Mouse (Mus musculus) heart, postnatal 10 days (tissue): ENCODE results near the gene Ophn1. TPM values are rescaled to one million over a fixed set of nuclear protein-coding genes. Genes with fewer than 3 reads are reported as not detected.

Experiments
- DNase-seq, 2 experiments: peaks; one replicate each; pipeline ENCODE4 v3.0.0; 2021
- intact Hi-C: fragments of 180-260 bp; cut with DNase I; formaldehyde crosslinking; loops from one replicate; pipeline ENCODE4 v1.15.1; 2025
- total RNA-seq, 2 experiments: library from RNA; stranded (reverse); gene quantifications; 2 replicates each; pipeline ENCODE4 v1.2.3; 2021

Ophn1 gene
- 10 to 100 TPM; 10.9 to 12.2 TPM for total RNA-seq

GRCm38 (mm10) chrX:98890406-98891116, at the start of gene Ophn1:
Ophn1 (minus strand) TSS chrX:98891025.
- DNase-seq, result peak; percentile 77 to 78
- intact Hi-C loops, result loop anchor here (2.0 to 10.0 kb wide), 3 partner anchors 48 to 190 kb away; no protein-coding TSS in a partner anchor

DNA sequence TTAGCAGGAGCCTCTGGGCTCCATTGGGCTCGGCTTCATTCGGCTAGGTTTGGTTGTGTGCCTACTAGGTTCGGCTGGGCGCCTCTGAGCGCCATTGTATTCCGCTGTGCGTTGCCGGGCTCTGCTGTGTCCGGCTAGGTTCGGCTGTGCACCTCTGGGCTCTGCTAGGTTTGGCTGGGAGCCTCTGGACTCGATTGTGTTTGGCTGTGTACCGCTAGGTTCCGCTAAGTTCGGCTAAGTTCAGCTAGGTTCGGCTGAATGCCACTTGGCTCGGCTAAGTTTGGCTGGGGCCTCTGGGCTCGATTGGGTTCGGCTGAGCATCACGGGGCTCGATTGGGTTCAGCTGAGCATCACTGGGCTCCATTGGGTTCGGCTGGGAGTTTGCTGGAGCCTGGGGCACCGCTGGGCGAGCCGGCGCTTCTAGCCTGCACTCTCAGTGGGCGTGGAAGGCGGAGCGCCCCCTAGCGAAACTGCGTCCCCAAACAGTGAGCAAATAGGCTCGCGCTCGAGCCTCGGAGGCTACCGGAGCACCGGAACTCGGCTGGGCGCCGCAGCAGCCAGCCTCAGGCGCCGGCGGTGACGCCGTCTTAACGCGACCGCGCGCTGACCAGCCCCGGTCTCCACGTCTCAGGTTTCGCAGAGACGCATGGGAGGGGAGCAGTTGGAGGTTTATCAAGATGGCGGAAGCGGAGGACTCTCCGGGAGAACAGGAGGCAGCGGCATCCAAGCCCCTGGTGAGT, 46.9 kb upstream of the Ophn1 start:
- intact Hi-C loops, result loop anchor here (2.0 to 5.0 kb wide), 3 partner anchors 19 to 235 kb away; partner anchors contain the start of gene Ophn1

GRCm38 (mm10) chrX:98936707-98937554, 46.1 kb upstream of the Ophn1 start:
- intact Hi-C loops, result loop anchor here (5.0 kb wide), 1 partner anchor 235 kb away; no protein-coding TSS in a partner anchor
- peak; percentile 95 to 96 for DNase-seq

More for the DNA sequence above, 46.9 kb upstream of the Ophn1 start:
- peak; percentile 93 to 95 for DNase-seq

DNA sequence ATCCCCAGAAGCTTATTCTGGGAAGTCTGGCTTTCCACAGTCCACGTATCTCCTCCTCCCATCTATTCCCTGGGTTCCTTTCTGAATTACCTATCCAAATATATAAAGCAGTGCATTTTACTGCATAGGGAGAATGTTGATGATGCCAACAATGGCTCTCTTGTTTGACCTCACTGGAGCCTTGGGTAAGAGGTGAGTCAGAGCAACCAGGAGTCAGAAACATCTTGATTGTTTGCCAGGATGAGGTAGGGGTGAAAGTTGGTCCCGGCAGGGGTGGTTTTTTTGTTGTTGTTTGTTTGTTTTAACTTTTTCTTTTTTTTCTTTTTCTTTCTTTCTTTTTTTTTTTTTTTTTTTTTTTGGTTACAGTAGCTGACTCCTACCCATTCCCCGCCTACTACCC, 45.3 kb upstream of the Ophn1 start, which contains the start of gene Yipf6:
Gene Yipf6 (plus strand): TSS at position 216 of the 400 bp plus-strand sequence.
- intact Hi-C loops, result loop anchor here (5.0 kb wide), 1 partner anchor 234 kb away; no protein-coding TSS in a partner anchor
- DNase-seq, result peak in 1 of 2 experiments; percentile 2

GRCm38 (mm10) chrX:98919423-98919822, 28.6 kb upstream of the Ophn1 start:
- intact Hi-C loops, result loop anchor here (1.0 to 2.0 kb wide), 2 partner anchors 19 to 218 kb away; no protein-coding TSS in a partner anchor
- DNase-seq, result peak; percentile 44 to 57

- intact Hi-C loops, result no loop called here
- no peak for DNase-seq
These were observed 18.1 kb upstream of the Ophn1 start for GRCm38 (mm10) chrX:98908910-98909309.

DNA sequence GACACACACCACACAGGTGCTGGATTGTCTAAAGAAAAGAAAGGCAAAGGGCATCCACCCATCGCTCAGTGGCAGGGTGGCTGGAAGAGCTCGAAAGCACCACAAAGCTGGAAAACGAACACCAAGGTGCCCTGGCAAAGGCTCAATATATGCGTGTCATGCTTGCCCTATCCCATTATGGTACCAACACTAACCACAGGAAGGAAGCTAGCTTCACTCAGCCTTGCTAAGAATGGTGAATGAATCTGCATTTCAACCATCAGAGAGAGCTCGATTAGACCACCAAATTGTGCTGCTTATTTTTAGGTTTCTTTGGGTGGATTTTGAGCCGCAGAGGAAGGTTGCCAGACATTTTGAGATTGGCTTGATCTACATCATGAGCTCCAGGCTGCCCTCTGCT, 13.4 kb upstream of the Ophn1 start:
- intact Hi-C loops, result no loop called here
- no peak for DNase-seq

DNA sequence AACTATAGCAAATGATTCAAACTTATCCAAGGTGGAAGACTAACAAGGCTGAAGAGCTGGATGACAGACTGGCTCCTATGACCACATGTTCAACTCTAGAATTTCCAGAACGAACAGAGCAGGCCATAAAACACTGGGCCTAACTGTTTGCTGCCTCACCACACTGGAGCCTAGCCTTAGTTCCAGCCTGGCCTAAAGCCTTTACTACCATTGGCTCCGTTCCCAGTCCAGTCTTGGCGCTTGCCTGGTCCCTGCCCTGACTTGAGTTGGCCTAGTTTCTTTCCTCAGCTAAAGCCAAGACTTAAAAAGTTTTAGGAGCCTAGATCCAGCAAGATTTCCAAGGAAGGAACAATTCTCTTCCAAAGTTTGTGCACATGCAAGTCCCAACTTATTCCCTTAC, 7.5 kb upstream of the Ophn1 start:
- intact Hi-C loops, result loop anchor here (10.0 kb wide), 1 partner anchor 164 kb away; no protein-coding TSS in a partner anchor
- peak; percentile 44 to 56 for DNase-seq

- intact Hi-C loops, result loop anchor here (2.0 to 10.0 kb wide), 3 partner anchors 49 to 189 kb away; no protein-coding TSS in a partner anchor
These were observed 786 bp downstream of the Ophn1 start for GRCm38 (mm10) chrX:98890072-98890405.

GRCm38 (mm10) chrX:98881983-98882382, 8.8 kb downstream of the Ophn1 start:
- no peak for DNase-seq
- intact Hi-C loops, result no loop called here

More at GRCm38 (mm10) chrX:98890072-98890405, 786 bp downstream of the Ophn1 start:
- DNase-seq, result no peak

DNA sequence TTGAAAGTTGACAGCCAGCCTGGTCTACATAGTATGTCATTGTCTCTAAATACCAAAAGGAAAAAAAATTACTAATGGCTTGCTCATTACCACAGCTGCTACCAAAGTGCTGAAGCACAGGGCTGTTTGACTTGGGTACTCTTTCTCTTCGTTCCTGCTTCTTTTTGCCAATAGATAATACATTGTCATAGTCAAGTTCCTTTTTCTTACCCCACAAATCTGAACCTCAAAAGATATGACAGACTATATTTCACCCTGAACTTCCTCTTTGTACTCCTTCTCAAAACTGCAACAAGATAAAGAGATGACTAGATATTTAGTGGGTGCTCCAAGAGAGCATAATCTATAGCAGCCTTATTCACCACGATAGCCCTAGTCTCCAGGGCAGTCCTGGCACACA, 9.7 kb downstream of the Ophn1 start:
- DNase-seq, result no peak
- intact Hi-C loops, result no loop called here

- intact Hi-C loops, result no loop called here
- no peak for DNase-seq
These were observed 10.5 kb downstream of the Ophn1 start for GRCm38 (mm10) chrX:98880314-98880713.

GRCm38 (mm10) chrX:98875144-98875543, 15.7 kb downstream of the Ophn1 start:
- no peak for DNase-seq
- intact Hi-C loops, result no loop called here

DNA sequence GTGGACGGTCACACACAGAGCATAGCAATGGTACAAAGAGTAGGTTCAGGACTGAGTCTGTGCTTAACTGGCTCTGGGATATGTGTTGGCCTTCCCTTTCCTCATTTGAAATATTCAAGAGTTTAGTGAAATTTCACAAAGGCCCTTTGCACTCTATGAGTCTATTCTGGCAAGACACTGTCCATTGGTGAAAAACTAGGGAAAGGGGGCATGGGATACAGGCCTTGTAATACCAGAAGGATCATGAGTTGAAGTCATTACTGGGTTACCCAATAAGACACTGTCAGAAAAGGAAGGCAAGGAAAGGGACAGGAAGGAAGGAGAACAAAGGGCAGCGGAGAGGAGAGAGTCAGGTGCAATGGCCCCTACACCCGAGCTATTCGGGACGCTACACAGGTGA, 16.7 kb downstream of the Ophn1 start:
- no peak for DNase-seq
- intact Hi-C loops, result no loop called here

DNA sequence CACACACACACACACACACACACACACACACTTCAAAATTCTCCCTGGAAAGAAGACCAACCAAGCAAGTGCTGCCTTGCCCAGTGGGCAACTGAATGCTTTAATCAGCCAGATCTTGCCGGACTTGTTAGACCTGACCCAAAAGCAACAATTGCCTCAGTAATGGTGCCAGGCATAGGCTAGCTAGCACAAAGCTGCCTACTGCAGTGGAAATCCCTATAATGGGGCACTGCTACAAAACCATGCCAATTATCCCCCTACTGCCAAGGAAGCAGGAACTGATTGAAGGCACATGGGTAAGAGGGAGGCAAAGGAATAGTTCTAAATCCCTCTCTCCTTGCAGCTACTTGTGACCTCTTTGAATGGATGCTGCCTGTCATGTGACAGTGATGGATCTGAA, 18.8 kb downstream of the Ophn1 start:
- intact Hi-C loops, result no loop called here
- no peak for DNase-seq

GRCm38 (mm10) chrX:98870541-98870940, 20.3 kb downstream of the Ophn1 start:
- peak; percentile 35 to 44 for DNase-seq
- intact Hi-C loops, result no loop called here

DNA sequence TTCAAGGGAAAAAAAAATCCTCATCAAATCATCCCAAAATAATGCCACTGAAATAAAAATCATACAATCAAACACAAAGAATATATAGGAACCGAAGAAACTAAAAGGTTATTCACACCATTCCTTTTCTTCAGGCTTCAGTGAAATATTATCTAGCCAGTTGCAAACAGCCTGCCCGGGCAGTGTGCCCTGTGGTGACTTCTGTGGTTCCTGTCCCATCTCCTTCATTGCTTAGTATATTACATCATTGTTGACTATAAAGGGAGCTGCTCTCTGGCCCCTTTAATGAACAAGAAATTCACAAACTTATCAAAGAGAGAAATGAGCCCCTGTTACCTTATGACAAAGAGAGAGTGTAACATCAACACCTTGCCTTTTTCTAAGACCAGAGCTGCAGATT, 21.1 kb downstream of the Ophn1 start:
- peak in 1 of 2 experiments; percentile 24 for DNase-seq
- intact Hi-C loops, result loop anchor here (5.0 kb wide), 1 partner anchor 167 kb away; no protein-coding TSS in a partner anchor

GRCm38 (mm10) chrX:98869165-98869564, 21.7 kb downstream of the Ophn1 start:
- intact Hi-C loops, result loop anchor here (5.0 kb wide), 1 partner anchor 167 kb away; no protein-coding TSS in a partner anchor
- no peak for DNase-seq

GRCm38 (mm10) chrX:98860167-98860566, 30.7 kb downstream of the Ophn1 start:
- intact Hi-C loops, result no loop called here
- DNase-seq, result no peak

GRCm38 (mm10) chrX:98856046-98856445, 34.8 kb downstream of the Ophn1 start:
- intact Hi-C loops, result no loop called here
- DNase-seq, result peak; percentile 30 to 32
